Mouse (Mus musculus) heart, adult 2 months (tissue): ENCODE measurements around the gene Top3a. TPM values are rescaled to one million over a fixed set of nuclear protein-coding genes. Genes with fewer than 3 reads are reported as not detected.

Experiments used
- DNase-seq, 2 experiments: peaks; one replicate each; pipeline ENCODE4 v3.0.0; 2021
- H3K27ac ChIP-seq: fragments of 200-600 bp; 2 replicates; pipeline ENCODE4 v1.8.1; 2022
- H3K27me3 ChIP-seq: fragments of 200-500 bp; 2 replicates; pipeline ENCODE4 v1.6.1; 2012; ENCODE audit warnings: mild to moderate bottlenecking, low read length, inconsistent platforms, mixed read lengths; ENCODE audit not compliant: control insufficient read depth, insufficient read depth
- H3K36me3 ChIP-seq: fragments of 200-500 bp; 2 replicates; pipeline ENCODE4 v1.6.1; 2012; ENCODE audit warnings: low read length, inconsistent platforms; ENCODE audit not compliant: control insufficient read depth, insufficient read depth
- H3K4me1 ChIP-seq: fragments of 200-500 bp; 2 replicates; pipeline ENCODE4 v1.6.1; 2011; ENCODE audit warnings: low read length; ENCODE audit not compliant: control insufficient read depth, insufficient read depth
- H3K4me3 ChIP-seq: fragments of 200-600 bp; 2 replicates; pipeline ENCODE4 v1.8.1; 2022
- H3K79me2 ChIP-seq: fragments of 200-500 bp; replicated peaks from 2 replicates; pipeline ENCODE4 v1.6.1; 2012; ENCODE audit warnings: mild to moderate bottlenecking, inconsistent platforms, low read length, moderate library complexity, mixed read lengths; ENCODE audit not compliant: control insufficient read depth, insufficient read depth
- H3K9ac ChIP-seq: fragments of 200-500 bp; 2 replicates; pipeline ENCODE4 v1.6.1; 2012; ENCODE audit warnings: low read depth, mild to moderate bottlenecking, control low read depth, inconsistent platforms, low read length, mixed read lengths
- CTCF ChIP-seq: fragments of 200-600 bp; IDR thresholded peaks from 2 replicates; pipeline ENCODE4 v1.8.1; 2022; ENCODE audit warnings: antibody characterized with exemption, mild to moderate bottlenecking, moderate library complexity
- EP300 ChIP-seq: fragments of 200-500 bp; IDR thresholded peaks from 2 replicates; pipeline ENCODE4 v1.6.1; 2011; ENCODE audit warnings: low read depth, low read length, control low read depth; ENCODE audit not compliant: insufficient read depth
- POLR2A ChIP-seq: fragments of 200-500 bp; IDR thresholded peaks from 2 replicates; pipeline ENCODE4 v1.6.1; 2011; ENCODE audit warnings: mild to moderate bottlenecking, low read depth, low read length, control low read depth; ENCODE audit not compliant: insufficient read depth
- WGBS: fragments of 180-500 bp; shearing (Covaris S2); methylation state at CpG from one replicate; pipeline ENCODE4 v1.1.7; 2018; 5-methylcytosine and 5-hydroxymethylcytosine counted together
- intact Hi-C: fragments of 180-260 bp; cut with DNase I; formaldehyde crosslinking; loops from one replicate; pipeline ENCODE4 v1.15.1; 2025
- polyA plus RNA-seq: library from polyadenylated mRNA; depleted of rRNA; stranded (reverse); fragments of >200 nt; gene quantifications from 2 replicates; pipeline ENCODE4 v1.2.3, GENCODE M21; 2012
- total RNA-seq, 2 experiments: library from RNA; stranded (reverse); gene quantifications; 2 replicates each; pipeline ENCODE4 v1.2.3; 2021

Gene Top3a
- total and polyA plus RNA-seq, 3 experiments = 3.4 to 4.6 (median 3.7) TPM

DNA sequence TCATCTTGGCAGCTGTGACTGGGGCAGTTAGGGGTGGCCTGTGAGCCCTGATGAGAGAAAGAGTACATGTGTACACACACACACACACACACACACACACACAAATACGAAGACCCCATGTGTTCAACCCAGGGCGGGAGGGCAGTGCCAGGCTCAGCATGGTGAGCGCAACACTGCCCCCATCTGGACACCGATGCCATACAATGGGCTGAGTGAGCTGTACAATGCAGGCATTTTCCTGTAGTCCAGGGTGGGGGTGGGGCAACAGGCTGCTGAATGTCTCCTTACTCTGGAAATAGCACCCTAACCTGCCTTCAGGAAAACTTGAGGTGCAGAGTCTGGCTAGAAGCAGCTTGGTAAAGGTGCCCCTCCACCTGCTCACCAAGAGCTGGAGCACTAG, 74.0 kb downstream of the Top3a start:
- Histone ChIP-seq H3K4me3 (no peak overlapping the region), H3K4me1 (peaks cover 14% of the 10 kb centered on the region), H3K9ac (no peak overlapping the region), H3K27me3 (no peaks in the 10 kb centered on the region), H3K36me3 (peaks cover 5% of the 10 kb centered on the region; the same call in 1 of the 2 replicates), H3K79me2 (0 out of 2 replicates have a peak, but pooled peaks cover 1% of the 10 kb centered on the region), H3K27ac (no peak overlapping the region)
- TF ChIP-seq CTCF (peak; percentile 66), POLR2A (no peak)
- peak; percentile 58 to 65 for DNase-seq
- intact Hi-C loops = no loop called here
- WGBS = 40% methylated on average over 4 of the region's 4 CpGs

DNA sequence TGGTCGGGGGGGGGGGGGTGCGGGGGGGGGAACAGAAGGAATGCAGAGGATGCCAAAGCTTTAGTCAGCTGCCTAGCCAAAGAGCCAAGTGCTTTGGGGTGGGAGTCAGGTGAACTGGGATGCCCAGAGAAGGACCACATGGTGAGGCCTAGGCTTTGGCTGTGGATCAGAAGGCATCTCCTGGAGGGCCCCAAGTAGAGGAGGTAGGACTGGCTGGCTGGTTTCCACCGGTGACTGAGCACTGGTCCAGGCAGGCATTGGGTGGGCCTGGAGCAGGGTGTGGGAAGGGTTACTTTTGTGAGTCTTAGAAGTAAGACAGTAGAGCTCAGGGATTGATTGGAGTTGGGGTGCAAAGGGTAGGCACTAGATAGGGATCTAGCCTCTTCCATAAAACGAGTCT, 75.6 kb downstream of the Top3a start:
- H3K4me1 ChIP-seq = peaks cover 4% of the 10 kb centered on the region
- H3K36me3 ChIP-seq = no peaks in the 10 kb centered on the region
- no peaks in the 10 kb centered on the region for H3K27me3 ChIP-seq
- TF ChIP-seq EP300 = no peak
- TF ChIP-seq POLR2A = no peak
- TF ChIP-seq CTCF = no peak
- no peak overlapping the region for H3K27ac ChIP-seq
- intact Hi-C loops = no loop called here
- WGBS = 70% methylated on average over 3 of the region's 4 CpGs
- H3K9ac ChIP-seq = no peak overlapping the region
- DNase-seq = peak; percentile 6 to 17
- H3K79me2 ChIP-seq = 0 out of 2 replicates have a peak, but pooled peaks cover 1% of the 10 kb centered on the region
- no peak overlapping the region for H3K4me3 ChIP-seq

DNA sequence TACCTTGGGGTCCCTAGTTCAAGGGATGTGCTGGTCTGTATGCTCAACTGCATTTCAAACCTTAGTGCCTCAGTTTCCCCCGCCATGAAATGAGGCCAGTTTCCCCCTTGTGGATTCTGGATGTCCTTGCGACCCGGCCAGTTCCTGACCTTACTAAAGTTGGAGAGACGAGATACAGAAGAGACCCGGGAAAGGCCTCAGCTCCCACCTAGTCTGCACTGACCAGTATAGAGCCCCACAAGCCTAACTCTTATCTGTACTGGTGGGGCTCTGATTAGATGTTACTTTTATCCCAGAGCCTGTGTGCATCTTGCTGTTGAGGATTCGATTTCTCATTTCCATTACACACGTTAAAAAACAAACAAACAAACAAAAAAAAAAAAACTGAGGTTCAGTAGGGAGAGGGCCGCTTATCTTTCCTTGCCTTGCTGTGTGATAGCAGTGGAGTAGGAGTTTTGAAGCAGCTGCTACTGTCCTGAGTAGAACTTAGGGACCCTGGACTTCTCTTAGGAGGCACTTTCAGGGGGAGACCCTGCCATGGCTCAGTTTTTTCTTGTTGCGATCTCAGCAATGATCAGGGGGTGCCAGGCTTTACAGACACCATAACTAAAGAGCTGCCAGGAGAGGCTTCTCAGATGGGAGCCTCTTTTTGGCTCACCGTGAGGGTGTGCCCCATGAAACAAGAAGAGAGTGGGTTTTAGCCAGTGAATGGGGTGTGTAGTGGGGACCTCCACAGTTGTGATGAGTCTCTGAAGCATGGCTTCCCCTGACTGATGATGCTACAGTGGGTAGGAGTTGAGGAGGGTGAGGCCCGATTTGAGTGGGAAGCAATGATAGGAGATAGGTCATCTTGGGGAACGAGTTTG, 76.6 kb downstream of the Top3a start:
- intact Hi-C loops = no loop called here
- Histone ChIP-seq H3K79me2 (0 out of 2 replicates have a peak, but pooled peaks cover 1% of the 10 kb centered on the region), H3K36me3 (no peaks in the 10 kb centered on the region), H3K4me1 (peaks cover 4% of the 10 kb centered on the region), H3K27me3 (no peaks in the 10 kb centered on the region), H3K4me3 (peak overlapping the region; percentile 99), H3K27ac (peak overlapping the region; percentile 84), H3K9ac (peak overlapping the region; percentile 74)
- WGBS = 32% methylated on average over 12 of the region's 12 CpGs
- no peak for TF ChIP-seq CTCF
- TF ChIP-seq EP300 = no peak
- no peak for TF ChIP-seq POLR2A
- DNase-seq = peak; percentile 2 to 19

DNA sequence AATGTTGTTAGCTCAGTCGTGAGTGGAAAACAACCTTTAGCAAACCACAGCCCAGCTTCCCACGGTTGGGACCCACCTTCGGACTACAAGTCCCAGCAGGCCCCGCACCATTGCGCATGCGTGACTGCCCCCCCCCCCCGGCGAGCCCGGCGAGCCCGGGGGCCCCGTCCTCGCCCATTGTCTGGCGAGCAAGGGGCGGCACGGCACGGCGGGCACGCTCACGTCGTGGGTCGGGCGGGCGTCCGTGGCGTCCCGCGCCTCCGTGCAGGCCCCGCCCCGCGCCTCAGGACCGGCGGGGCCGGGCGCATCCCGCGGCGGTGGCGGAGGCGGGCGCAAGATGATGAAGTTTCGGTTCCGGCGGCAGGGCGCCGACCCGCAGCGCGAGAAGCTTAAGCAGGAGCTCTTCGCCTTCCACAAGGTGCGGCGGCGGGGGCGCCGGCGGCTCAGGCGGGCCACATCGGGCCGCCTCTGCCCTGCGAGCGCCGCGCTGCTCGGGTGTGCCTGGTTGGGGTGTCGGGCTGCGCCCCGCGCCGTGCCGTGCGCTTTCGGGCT, 77.6 kb downstream of the Top3a start, which contains the start of gene Llgl1:
Gene Llgl1 (plus strand): TSS at position 200 of the 552 bp plus-strand sequence.
- WGBS = under 1% methylated on average over 64 of the region's 73 CpGs
- TF ChIP-seq CTCF = no peak
- TF ChIP-seq EP300 = no peak
- peak; percentile 55; the same call in 1 of the 2 replicates for TF ChIP-seq POLR2A
- intact Hi-C loops = loop anchor here (1.0 to 5.0 kb wide), 4 partner anchors 29 to 228 kb away; partner anchors contain the start of genes Mief2, Smcr8 and Top3a

DNA sequence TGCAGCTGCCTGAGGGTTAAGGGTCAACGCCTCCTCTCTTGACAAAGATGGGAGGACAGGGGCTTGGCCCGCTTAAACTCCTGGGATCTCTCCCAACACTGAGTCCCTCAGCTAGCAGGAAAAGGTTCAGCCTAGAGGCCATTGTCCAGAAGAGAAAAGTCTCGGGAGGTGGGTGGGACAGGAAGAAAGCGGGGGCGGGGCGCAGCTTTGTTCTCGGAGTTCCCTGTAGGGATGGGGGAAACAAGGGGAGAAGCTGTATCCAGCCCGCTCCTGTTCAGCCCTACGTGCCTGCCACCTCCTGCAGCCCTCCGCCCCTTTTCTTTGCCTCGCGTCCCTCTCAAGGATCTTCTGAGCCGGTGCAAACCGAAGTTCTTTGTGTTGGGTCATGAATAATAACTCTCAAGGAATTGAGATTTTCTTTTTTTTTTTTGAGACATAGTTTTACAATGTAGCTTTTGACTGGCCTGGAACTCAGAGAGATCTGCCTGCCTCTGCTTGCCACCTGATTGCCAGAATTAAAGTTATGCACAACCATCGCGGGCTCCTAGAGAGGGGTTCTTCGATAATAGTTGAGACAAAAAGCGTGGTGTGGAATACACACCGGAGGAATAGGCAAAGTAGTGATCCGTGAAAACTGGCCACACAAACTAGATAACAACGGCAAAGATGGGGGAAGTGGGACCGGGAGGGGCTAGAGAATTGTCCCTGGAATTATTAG, 78.2 kb downstream of the Top3a start:
- Histone ChIP-seq H3K36me3 (no peaks in the 10 kb centered on the region), H3K4me3 (peak overlapping the region; percentile 99), H3K9ac (peak overlapping the region; percentile 63), H3K79me2 (no peaks in the 10 kb centered on the region), H3K27me3 (no peaks in the 10 kb centered on the region), H3K4me1 (peaks cover 4% of the 10 kb centered on the region), H3K27ac (peak overlapping the region; percentile 84)
- intact Hi-C loops = loop anchor here (1.0 to 5.0 kb wide), 4 partner anchors 29 to 228 kb away; partner anchors contain the start of genes Mief2, Smcr8 and Top3a
- 2% methylated on average over 22 of the region's 22 CpGs for WGBS
- DNase-seq = peak; percentile 85 to 86
- TF ChIP-seq EP300 (0 out of 2 replicates have a peak, but pooled peaks have one; percentile 21), CTCF (no peak), POLR2A (peak; percentile 85)

More for the DNA sequence above, 77.6 kb downstream of the Top3a start, which contains the start of gene Llgl1:
- DNase-seq = peak; percentile 89 to 93
- Histone ChIP-seq H3K4me3 (peak within 1 kb of the TSS; percentile 99), H3K4me1 (peaks cover 4% of the 10 kb centered on the region), H3K27ac (peak within 1 kb of the TSS; percentile 84), H3K9ac (peak within 1 kb of the TSS; percentile 74), H3K27me3 (no peaks in the 10 kb centered on the region), H3K36me3 (no peaks in the 10 kb centered on the region), H3K79me2 (0 out of 2 replicates have a peak, but pooled peaks cover 1% of the 10 kb centered on the region)
